Mouse (Mus musculus) kidney, postnatal 4 days (tissue): ENCODE measurements at regions not wholly inside any gene's neighbourhood (a gene's known extent, or its start where the extent isn't known, plus 50 kb on each side); places are given as distances from the start of the nearest gene placed in this dataset.

Source experiments
- DNase-seq, 2 experiments: peaks; one replicate each; pipeline ENCODE4 v3.0.0; 2021; ENCODE audit warnings: mixed read lengths in 2 of 2

DNA sequence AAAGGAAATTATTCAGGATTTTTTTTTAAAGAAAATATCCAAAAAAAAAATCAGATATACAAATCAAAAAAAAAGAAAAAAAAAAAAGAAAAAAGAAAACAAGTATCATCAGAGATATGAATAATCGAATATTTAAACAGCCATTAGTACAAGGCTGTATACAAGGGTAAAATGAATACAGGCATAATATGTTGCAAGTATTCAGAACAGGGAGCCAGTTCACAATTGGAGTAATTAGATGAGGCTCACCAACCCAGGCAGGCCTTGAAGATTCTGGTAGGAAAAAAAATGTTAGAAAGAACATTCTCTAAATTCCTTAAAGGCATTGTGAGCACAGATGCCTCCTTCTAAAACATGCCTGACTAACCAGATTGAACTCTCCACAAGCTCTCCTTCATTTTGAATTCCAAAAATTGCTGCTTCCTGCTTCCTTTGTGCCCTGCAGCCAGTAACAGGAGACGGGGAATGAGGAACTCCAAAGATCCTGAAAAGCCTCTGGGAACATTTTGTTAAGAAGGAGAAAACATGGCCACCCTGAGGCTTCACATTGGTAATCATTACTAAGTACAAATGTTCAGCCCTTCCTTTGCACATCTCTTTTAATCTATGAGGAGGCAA is 590.6 kb upstream of the Diaph2 start:
- DNase-seq, result peak in 1 of 2 experiments; percentile 2
